Mouse (Mus musculus) intestine, postnatal 0 days (tissue): Measurements from ENCODE around the gene Shisa7. TPM values are rescaled to one million over a fixed set of nuclear protein-coding genes. Genes with fewer than 3 reads are reported as not detected.

Source experiments
- ATAC-seq: fragments of 200-750 bp; cut with Nextera tagmentation; 2 replicates; pipeline ENCODE4 v1.8.0; 2017; ENCODE audit warnings: mild to moderate bottlenecking, moderate TSS enrichment, moderate library complexity
- H3K27ac ChIP-seq: fragments of 300-500 bp; sonication (generic); 2 replicates; pipeline ENCODE4 v1.5.1; 2014; ENCODE audit warnings: mild to moderate bottlenecking, low read depth, low read length, moderate library complexity
- H3K27me3 ChIP-seq: fragments of 300-500 bp; sonication (generic); replicated peaks from 2 replicates; pipeline ENCODE4 v1.6.1; 2014; ENCODE audit warnings: low read length, mixed read lengths; ENCODE audit not compliant: control insufficient read depth, insufficient read depth
- H3K36me3 ChIP-seq: fragments of 300-500 bp; sonication (generic); 2 replicates; pipeline ENCODE4 v1.6.1; 2014; ENCODE audit warnings: mild to moderate bottlenecking, moderate library complexity; ENCODE audit not compliant: control insufficient read depth, insufficient read depth
- H3K4me1 ChIP-seq: fragments of 300-500 bp; sonication (generic); replicated peaks from 2 replicates; pipeline ENCODE4 v1.6.1; 2014; ENCODE audit warnings: antibody characterized with exemption, low read length, mixed read lengths; ENCODE audit not compliant: control insufficient read depth, insufficient read depth
- H3K4me2 ChIP-seq: fragments of 300-500 bp; sonication (generic); replicated peaks from 2 replicates; pipeline ENCODE4 v1.6.1; 2014; ENCODE audit warnings: low read depth, mild to moderate bottlenecking, moderate library complexity
- H3K4me3 ChIP-seq: fragments of 300-500 bp; sonication (generic); 2 replicates; pipeline ENCODE4 v1.5.1; 2014; ENCODE audit warnings: low read depth, low read length
- H3K9ac ChIP-seq: fragments of 300-500 bp; sonication (generic); 2 replicates; pipeline ENCODE4 v1.6.1; 2014; ENCODE audit warnings: mild to moderate bottlenecking, low read depth, low read length
- H3K9me3 ChIP-seq: fragments of 300-500 bp; sonication (generic); 2 replicates; pipeline ENCODE4 v1.6.1; 2016; ENCODE audit warnings: mixed run types; ENCODE audit not compliant: control insufficient read depth
- CTCF ChIP-seq: sonication (generic); IDR thresholded peaks from 2 replicates; pipeline ENCODE4 v1.5.1; 2016; ENCODE audit warnings: low read depth, mild to moderate bottlenecking, control low read depth, antibody characterized with exemption, moderate library complexity
- WGBS: fragments of 180-500 bp; shearing (Covaris S2); extraction: QIAGEN DNeasy Blood & Tissue Kit; methylation state at CpG from one replicate; pipeline ENCODE4 v1.1.7; 2014; 5-methylcytosine and 5-hydroxymethylcytosine counted together
- polyA plus RNA-seq: library from polyadenylated mRNA; unstranded; fragments of >200 nt; fragmentation: Nextera tagmentation; extraction: Ambion mirVana; gene quantifications from 2 replicates; pipeline ENCODE4 v1.2.1, GENCODE M21; 2015

The Shisa7 gene
- polyA plus RNA-seq, 1 experiment from 2014 or later = 0.07 TPM

DNA sequence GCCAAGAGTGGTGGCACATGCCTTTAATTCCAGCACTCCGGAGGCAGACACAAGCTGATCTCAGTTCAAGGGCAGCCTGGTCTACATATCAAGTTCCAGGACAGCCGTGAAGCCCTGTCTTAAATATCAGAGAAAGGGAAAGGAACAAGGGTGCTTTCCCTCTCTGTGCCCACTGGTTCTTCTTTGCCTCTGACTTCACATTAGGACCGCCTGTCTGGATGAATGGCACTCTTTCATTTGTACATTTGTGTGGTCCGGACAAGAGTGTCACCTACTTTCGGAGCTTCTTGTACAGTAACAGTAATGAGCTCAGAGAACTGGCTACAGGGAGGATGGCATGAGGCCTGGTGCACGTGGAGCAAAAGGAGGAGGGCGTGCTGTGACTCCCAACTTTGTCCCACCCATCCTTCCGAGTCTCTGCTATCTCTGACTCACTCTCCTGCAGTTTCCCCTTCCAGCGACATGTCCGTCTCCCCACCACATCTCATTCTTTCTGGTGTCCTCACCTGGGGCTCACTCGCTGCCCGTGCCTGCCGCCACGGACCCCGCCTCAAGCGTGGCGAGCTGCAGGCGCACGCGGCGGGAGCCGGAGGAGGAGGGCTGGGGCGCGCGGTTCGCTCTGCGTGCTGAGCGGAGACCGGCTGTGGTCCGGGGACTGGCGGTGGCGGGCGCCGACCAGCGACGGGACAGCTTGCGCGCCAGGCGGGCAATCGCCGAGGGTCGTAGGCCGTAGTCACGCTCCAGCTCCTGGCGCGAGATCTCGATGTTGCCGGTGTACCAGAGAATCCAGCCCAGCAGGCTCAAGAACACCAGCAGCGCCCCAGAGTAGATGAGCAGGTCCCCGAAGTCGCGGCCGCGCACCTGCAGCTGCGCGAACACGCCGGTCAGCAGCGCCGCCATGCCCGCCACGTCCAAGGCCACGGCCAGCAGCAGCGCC lies 55.7 kb downstream of the Shisa7 start:
- Histone ChIP-seq H3K4me1 (no peaks in the 10 kb centered on the region), H3K9me3 (no peaks in the 10 kb centered on the region), H3K4me2 (peak overlapping the region; percentile 78), H3K27me3 (no peaks in the 10 kb centered on the region), H3K4me3 (peak overlapping the region; percentile 66), H3K36me3 (peaks cover 8% of the 10 kb centered on the region; the same call in 1 of the 2 replicates), H3K27ac (peak overlapping the region; percentile 94), H3K9ac (peak overlapping the region; percentile 86)
- WGBS = 2% methylated on average over 63 of the region's 64 CpGs
- peak; percentile 17 for ATAC-seq
- TF ChIP-seq CTCF = peak; percentile 64

DNA sequence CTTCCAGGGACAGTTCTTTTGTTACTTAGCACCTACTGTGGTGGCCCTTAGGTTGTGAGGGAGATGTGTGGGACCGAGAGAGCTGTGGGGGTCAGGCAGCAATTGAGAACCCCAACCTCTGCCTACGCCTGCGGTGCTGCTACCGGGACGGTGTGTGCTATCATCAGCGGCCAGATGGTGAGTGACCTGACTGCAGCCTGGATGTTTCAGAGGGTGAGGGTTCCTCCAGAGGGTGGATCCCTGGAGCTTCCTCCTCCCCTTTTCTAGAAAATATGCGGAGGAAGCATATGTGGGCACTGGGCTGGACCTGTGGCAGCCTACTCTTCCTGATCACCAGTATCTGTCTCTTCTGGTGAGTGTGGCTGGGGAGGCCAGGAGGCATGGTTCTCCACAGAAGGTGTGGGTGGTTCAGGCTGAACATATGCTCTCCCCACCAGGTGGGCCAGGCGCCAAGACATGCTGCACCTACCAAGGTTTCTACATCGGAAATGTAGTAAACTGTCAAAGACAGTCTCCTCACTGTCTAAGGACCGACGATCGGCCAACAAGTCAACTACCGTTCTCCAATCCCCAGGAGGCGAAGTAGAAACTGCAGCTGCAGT lies 60.7 kb downstream of the Shisa7 start:
- Histone ChIP-seq H3K4me3 (no peak overlapping the region), H3K4me1 (no peaks in the 10 kb centered on the region), H3K9me3 (no peaks in the 10 kb centered on the region), H3K36me3 (peaks cover 8% of the 10 kb centered on the region; the same call in 1 of the 2 replicates), H3K27ac (no peak overlapping the region), H3K4me2 (no peak overlapping the region), H3K27me3 (0 out of 2 replicates have a peak, but pooled peaks cover 4% of the 10 kb centered on the region), H3K9ac (no peak overlapping the region)
- ATAC-seq = no peak
- no peak for TF ChIP-seq CTCF
- WGBS = 80% methylated on average over 14 of the region's 14 CpGs

DNA sequence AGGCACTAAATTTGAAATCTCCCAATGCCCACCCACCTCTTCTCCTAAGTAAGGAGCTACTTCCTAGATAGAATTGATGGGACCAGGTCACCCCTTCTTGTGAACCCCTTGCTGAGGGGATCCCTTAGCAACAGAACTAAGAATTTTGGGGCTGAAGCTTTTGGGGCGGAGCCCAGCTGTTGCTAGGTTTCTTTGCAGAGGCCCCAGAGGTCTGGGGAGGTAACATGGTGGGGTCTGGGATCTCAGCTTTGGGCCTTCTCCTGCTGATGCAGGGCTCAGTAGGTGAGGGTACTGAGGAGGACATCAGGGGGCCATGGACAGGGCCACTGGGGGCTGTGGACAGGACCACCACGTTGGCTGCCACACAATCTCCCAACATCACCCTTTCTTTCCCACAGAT lies 61.7 kb downstream of the Shisa7 start, which contains the start of the genes Il11 and Tmem190:
Gene Il11 (minus strand): TSS at position 101 of the 400 bp plus-strand sequence.
Gene Tmem190 (plus strand): TSS at position 179 of the 400 bp plus-strand sequence.
- Histone ChIP-seq H3K27ac (no peak within 1 kb of the TSS), H3K27me3 (peaks cover 14% of the 10 kb centered on the region), H3K4me3 (no peak within 1 kb of the TSS), H3K36me3 (peaks cover 8% of the 10 kb centered on the region; the same call in 1 of the 2 replicates), H3K9ac (no peak within 1 kb of the TSS), H3K4me2 (no peak within 1 kb of the TSS), H3K9me3 (no peaks in the 10 kb centered on the region), H3K4me1 (no peaks in the 10 kb centered on the region)
- no peak for ATAC-seq
- TF ChIP-seq CTCF = no peak
- 87% methylated on average over 2 of the region's 2 CpGs for WGBS

DNA sequence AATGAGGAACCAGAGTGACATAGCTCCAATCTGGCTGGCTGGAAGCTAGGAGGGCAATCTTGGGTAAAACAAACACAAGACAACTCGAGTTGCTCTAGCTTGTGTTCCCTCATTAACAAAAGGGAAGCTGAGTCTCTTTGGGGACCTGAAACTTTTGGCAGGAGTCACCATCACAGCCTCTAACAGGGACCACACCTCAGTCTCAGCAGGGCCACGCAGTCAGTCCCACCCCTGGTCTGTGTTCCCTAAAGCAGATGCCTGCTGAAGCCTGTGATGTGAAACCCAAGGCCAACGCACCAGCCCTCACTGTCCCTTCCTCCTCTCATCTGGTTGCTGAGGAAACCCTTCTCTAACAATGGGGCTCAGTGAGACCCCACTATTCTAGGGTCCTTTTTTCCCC lies 62.4 kb downstream of the Shisa7 start:
- H3K4me2 ChIP-seq = no peak overlapping the region
- peaks cover 8% of the 10 kb centered on the region; the same call in 1 of the 2 replicates for H3K36me3 ChIP-seq
- H3K9ac ChIP-seq = no peak overlapping the region
- no peak overlapping the region for H3K4me3 ChIP-seq
- peaks cover 20% of the 10 kb centered on the region for H3K27me3 ChIP-seq
- no peak for ATAC-seq
- no peaks in the 10 kb centered on the region for H3K9me3 ChIP-seq
- 46% methylated on average over 3 of the region's 3 CpGs for WGBS
- no peaks in the 10 kb centered on the region for H3K4me1 ChIP-seq
- TF ChIP-seq CTCF = no peak
- H3K27ac ChIP-seq = no peak overlapping the region

DNA sequence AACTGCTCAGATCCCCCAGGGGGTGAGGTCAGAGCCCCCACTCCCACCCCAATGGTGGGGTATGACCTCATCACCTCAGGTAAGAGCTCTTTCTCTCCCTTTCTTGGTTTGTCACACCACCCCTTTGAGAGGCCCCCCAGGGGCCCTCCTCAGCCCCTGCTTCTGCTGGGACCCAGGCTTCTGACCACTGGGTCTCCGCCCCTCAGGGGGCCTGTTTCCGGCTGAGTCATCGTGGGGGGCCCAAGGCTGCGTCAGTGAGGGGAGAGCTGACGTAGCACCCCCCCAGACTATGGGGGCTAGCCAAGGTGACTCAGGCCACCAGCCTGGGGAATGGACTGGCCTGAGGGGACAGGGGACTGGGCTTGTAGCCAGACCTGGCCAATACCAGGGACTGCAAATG lies 64.6 kb downstream of the Shisa7 start:
- Histone ChIP-seq H3K9me3 (no peaks in the 10 kb centered on the region), H3K36me3 (peaks cover 7% of the 10 kb centered on the region; the same call in 1 of the 2 replicates), H3K27ac (no peak overlapping the region), H3K4me3 (no peak overlapping the region), H3K4me1 (no peaks in the 10 kb centered on the region), H3K4me2 (no peak overlapping the region), H3K9ac (no peak overlapping the region), H3K27me3 (peaks cover 37% of the 10 kb centered on the region)
- no peak for ATAC-seq
- 28% methylated on average over 5 of the region's 5 CpGs for WGBS
- no peak for TF ChIP-seq CTCF
